Mouse (Mus musculus) neutrophil, adult 5-6 weeks (primary cell): ENCODE measurements around the gene Eya3. TPM values are rescaled to one million over a fixed set of nuclear protein-coding genes. Genes with fewer than 3 reads are reported as not detected.

Experiments used
- ATAC-seq: fragments of 151-379, 151-347 bp; 2 replicates; pipeline ENCODE4 v1.8.0; 2017; ENCODE audit warnings: mild to moderate bottlenecking, moderate TSS enrichment; ENCODE audit not compliant: insufficient number of reproducible peaks, poor library complexity, low FRiP score, severe bottlenecking; ENCODE audit errors: extremely low read depth
- total RNA-seq: library from RNA; stranded (forward); fragments of 200-1000 nt; gene quantifications from 2 replicates; pipeline ENCODE4 v1.2.3, GENCODE M21; 2017

The Eya3 gene
- total RNA-seq, 1 experiment from 2014 or later = 23.4 TPM

DNA sequence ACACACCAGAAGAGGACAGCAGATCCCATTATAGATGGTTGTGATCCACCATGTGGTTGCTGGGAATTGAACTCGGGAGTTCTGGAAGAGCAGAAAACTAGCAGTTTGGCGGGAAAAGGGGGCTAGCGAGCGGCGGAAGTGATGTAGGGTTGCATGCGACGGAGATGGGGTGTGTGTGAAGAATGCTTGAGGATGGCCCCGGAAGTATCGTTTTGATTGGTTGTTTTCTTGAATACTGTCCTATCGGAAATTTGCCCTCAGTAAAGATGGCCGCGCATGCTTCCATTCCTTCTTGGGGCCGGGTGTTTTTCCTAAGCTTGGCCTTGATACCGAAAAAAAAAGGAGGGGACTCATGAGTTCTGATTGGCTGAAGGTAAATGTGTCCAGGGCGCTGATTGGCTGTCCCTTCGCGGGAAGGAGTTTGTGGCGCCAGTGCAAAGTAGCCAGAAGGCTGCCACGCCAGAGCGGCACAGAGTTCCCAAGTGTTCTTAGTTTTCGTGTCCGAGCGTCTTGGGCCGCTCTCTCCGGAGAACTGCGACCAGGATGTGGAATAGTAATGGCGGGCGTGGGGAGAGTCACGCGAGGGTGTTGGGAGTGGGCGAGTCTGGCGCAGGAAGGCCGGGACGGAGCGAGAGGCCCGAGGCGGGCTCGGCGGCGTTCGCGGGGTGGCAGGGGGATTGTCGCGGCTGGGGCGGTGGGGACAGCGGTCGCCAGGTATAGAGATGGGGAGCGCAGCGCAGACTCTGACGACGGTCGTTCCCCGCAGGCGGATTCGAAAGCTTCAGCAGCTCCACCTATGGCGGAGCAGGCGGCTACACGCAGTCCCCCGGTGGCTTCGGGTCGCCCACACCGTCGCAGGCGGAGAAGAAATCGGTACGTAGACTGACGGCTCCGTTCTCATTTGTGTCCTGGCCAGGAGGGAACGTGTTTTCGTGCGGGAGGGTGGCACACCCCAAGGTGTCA lies 129.4 kb downstream of the Eya3 start, which contains the start of gene Rpa2:
Rpa2 (plus strand) TSS at position 419 of the 963 bp plus-strand sequence.
- peak; percentile 96 for ATAC-seq

DNA sequence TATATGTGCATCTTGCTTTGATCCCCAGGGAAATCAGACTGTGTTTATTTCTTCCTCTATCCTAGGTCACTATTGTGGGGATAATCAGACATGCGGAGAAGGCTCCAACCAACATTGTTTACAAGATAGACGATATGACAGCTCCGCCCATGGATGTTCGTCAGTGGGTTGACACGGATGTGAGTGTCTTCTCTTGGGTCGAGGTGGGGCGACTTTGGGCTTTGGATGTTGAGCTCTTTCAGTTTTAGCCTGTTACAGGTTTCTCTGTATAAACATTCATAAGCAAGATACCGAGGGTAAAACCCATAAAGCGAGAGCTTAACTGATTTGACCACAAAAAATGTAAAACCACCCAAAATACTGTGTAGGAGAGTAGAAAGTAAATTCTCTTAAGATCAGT lies 133.0 kb downstream of the Eya3 start:
- ATAC-seq = no peak

Other genes starting within 250 kb of the Eya3 start
- gene Phactr4, start 216.5 kb upstream of the Eya3 start, total RNA-seq = 7.8 and 8.0 TPM in 2 replicates
- 2.9 and 10.1 TPM in 2 replicates for gene Med18, start 175.1 kb upstream of the Eya3 start, total RNA-seq
- gene Sesn2, start 128.5 kb upstream of the Eya3 start, total RNA-seq = 30.6 and 33.4 TPM in 2 replicates
- 127 and 138 TPM in 2 replicates for gene Atpif1, start 105.3 kb upstream of the Eya3 start, total RNA-seq
- 327 and 337 TPM in 2 replicates for gene Dnajc8, start 103.4 kb upstream of the Eya3 start, total RNA-seq
- 135 and 136 TPM in 2 replicates for gene Ptafr, start 74.9 kb upstream of the Eya3 start, total RNA-seq
- gene Xkr8, start 93.6 kb downstream of the Eya3 start, total RNA-seq = 2.8 and 3.1 TPM in 2 replicates
- gene Smpdl3b, start 118.3 kb downstream of the Eya3 start, total RNA-seq = 2.6 and 4.7 TPM in 2 replicates
- gene Rpa2, start 129.3 kb downstream of the Eya3 start, total RNA-seq = 24.2 and 32.4 TPM in 2 replicates
- gene Themis2, start 157.4 kb downstream of the Eya3 start, total RNA-seq = 269 and 270 TPM in 2 replicates
- 39.9 and 42.0 TPM in 2 replicates for gene Ppp1r8, start 204.2 kb downstream of the Eya3 start, total RNA-seq
- gene Stx12, start 245.5 kb downstream of the Eya3 start, total RNA-seq = 33.6 and 34.8 TPM in 2 replicates